Mouse (Mus musculus) retina, adult 2 months (tissue): ENCODE results near the gene Ntan1.
"Not testable (repeated sequence)": the region's sequence is repeated elsewhere in the genome, so short reads cannot be mapped to it uniquely, and the experiment has no call there.

Source experiments
- DNase-seq: peaks from one replicate; pipeline ENCODE4 v3.0.0-alpha.2; 2012; ENCODE audit warnings: low read depth, low spot score

The Ntan1 gene

GRCm38 (mm10) chr16:13818560-13819393, at the start of gene Ntan1:
Ntan1 (plus strand) TSS chr16:13818845.
- peak; percentile 89 for DNase-seq

- not testable (repeated sequence) for DNase-seq
Observed at GRCm38 (mm10) chr16:13771603-13772002, 47.0 kb upstream of the Ntan1 start.

GRCm38 (mm10) chr16:13772051-13772450, 46.6 kb upstream of the Ntan1 start:
- DNase-seq: not testable (repeated sequence)

- not testable (repeated sequence) for DNase-seq
Observed at GRCm38 (mm10) chr16:13774011-13774410, 44.6 kb upstream of the Ntan1 start.

- not testable (repeated sequence) for DNase-seq
Observed at GRCm38 (mm10) chr16:13774651-13775050, 44.0 kb upstream of the Ntan1 start.

- DNase-seq: peak; percentile 74
Observed at GRCm38 (mm10) chr16:13780353-13781036, 38.1 kb upstream of the Ntan1 start, which contains the start of gene Rrn3. Rrn3 (plus strand) TSS chr16:13780708.

GRCm38 (mm10) chr16:13781216-13781615, 37.4 kb upstream of the Ntan1 start:
- no peak for DNase-seq

- no peak for DNase-seq
Observed at GRCm38 (mm10) chr16:13785932-13786331, 32.7 kb upstream of the Ntan1 start.

- DNase-seq: not testable (repeated sequence)
Observed at GRCm38 (mm10) chr16:13793441-13793840, 25.2 kb upstream of the Ntan1 start.

- DNase-seq: no peak
Observed at GRCm38 (mm10) chr16:13796746-13797175, 21.9 kb upstream of the Ntan1 start.

GRCm38 (mm10) chr16:13801231-13801630, 17.4 kb upstream of the Ntan1 start:
- DNase-seq: no peak

GRCm38 (mm10) chr16:13804666-13805065, 14.0 kb upstream of the Ntan1 start:
- DNase-seq: no peak

GRCm38 (mm10) chr16:13807616-13808015, 11.0 kb upstream of the Ntan1 start:
- no peak for DNase-seq

- DNase-seq: no peak
Observed at GRCm38 (mm10) chr16:13808410-13808809, 10.2 kb upstream of the Ntan1 start.

GRCm38 (mm10) chr16:13812152-13812551, 6.5 kb upstream of the Ntan1 start:
- DNase-seq: no peak

- no peak for DNase-seq
Observed at GRCm38 (mm10) chr16:13813200-13813599, 5.4 kb upstream of the Ntan1 start.

- DNase-seq: no peak
Observed at GRCm38 (mm10) chr16:13819394-13819743, 724 bp downstream of the Ntan1 start.

GRCm38 (mm10) chr16:13819806-13820500, 1.3 kb downstream of the Ntan1 start:
- no peak for DNase-seq

GRCm38 (mm10) chr16:13820771-13821170, 2.1 kb downstream of the Ntan1 start:
- DNase-seq: no peak

- DNase-seq: no peak
Observed at GRCm38 (mm10) chr16:13825781-13826490, 7.3 kb downstream of the Ntan1 start.

- DNase-seq: no peak
Observed at GRCm38 (mm10) chr16:13826511-13826910, 7.9 kb downstream of the Ntan1 start.
